Mouse (Mus musculus): ENCODE data around the gene N4bp2l1.

Gene N4bp2l1

GRCm38 (mm10) chr5:150599301-150600294 is 2.6 kb upstream of the N4bp2l1 start:
- in situ Hi-C loops (cut with MboI, MseI) = no loop called here

DNA sequence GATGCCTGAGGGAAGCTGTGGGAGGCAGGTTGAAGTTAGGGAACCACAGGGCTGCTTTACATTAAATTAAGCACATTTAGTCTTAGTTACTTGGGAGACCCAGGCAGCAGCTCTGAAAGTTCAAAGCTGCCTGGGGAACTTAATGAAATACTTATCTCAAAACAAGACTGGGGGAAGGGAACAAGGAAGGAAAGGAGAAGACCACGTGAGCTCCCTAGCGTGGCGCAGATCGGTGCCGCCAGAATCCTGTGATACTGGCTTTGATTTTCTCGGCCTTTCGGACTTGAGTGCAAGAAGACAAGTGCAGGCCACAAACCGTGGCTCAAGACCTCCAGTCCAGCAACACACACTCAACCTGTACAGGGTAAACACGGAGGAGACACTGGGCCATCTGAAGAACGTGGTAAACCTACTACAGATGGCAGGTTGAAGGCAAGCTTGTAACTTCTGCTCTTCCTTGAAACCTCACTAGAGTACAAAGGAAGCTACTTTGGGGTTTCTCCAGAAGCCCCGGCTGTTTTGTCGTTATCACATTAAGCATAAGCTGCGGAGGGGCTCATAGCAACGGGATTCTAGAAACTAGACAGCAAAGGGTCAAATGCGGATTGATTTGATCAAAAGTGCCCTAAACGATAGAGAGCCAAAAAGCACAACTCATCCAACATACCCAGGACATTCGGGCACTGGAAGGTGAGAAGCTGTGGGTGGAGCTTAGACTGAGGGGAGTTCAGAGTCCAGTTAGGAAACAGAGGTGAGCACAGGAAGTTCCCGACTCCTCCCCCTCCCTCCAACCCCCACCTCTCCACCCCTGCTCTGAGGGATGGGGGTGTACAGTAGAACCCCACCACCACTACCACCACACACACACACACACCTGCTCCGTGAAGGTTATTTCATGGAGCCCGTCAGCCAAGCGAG is 1.5 kb upstream of the N4bp2l1 start:
- in situ Hi-C loops (cut with MboI, MseI) = no loop called here

DNA sequence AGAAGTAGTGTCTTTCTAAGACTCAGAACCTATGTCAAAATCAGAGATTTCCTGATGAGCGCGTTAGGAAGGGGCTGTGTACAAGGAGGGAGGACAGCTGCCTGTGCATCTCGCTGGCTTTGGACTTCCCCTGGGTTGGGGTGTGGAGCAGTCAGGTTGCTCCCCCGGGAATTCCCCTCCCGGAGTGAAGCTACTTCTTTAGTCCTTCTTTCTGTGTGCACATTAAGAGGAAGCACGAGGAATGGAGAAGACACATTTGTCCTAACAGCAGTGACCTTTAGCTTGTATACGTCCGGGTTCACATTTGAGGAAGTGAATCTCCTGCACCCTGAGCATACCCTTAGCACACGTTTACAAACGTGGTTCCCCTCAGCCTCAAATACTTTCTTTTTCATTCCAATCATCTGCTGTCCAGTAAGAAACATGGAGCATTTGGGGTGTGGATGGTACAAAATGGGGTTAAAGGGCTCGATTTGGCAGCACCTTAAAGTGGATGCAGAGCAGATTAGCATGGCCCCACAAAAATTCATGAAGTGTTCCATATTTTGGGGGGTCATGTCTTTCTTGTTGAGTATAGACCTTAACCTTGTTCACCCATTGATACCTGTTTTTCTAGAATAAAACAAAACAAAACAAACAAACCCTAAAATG is 1.5 kb downstream of the N4bp2l1 start:
- in situ Hi-C loops (cut with MboI, MseI) = no loop called here

GRCm38 (mm10) chr5:150594649-150595339 is 2.2 kb downstream of the N4bp2l1 start:
- in situ Hi-C loops (cut with MboI, MseI) = loop anchor here (5.0 kb wide), 1 partner anchor 42 kb away; no protein-coding TSS in a partner anchor

DNA sequence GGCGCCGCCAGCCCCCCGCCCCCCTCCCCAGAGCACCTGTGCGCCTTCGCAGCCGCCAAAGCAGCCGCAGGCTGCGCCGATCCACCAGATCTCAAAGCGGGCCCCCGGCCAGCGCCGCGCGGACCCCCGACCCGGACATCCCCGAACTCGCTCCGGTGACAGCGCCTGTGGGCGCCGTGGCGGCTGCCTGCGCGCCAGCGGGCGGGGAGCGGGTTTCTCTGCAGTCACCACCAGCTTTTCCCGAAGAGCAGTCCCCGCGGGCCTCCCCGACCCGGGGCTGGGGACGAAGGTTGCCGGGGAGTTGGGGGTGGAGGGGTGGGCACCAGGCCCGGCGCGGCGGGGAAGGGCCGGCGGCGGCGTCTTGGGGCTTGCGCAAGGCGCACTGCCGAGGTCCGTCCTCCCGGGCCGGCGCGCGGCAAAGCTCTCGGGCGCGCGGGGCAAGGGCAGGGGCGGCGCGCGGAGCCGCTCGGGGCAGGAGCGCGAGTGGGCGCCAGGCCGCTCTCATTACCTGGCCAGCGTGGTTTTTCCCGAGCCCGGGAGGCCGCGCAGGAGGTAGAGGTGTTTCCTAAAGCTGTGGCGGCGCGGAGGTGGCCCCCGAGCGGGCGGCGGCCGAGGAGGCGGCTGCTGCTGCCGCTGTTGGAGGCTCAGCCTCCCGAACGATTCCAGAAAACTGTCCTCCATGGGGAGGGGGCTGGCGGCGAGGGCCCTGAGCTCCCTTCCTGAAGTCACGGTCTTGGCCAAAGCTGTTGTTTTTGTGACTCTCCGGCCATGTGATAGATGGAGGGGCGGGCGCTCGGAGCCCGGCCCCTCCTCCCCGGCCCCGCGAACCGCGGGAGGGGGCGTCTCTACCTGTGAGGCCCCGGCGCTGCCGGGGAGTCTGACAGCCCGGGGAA is 3.0 kb downstream of the N4bp2l1 start:
- in situ Hi-C loops (cut with MboI, MseI) = loop anchor here (5.0 kb wide), 1 partner anchor 42 kb away; no protein-coding TSS in a partner anchor

DNA sequence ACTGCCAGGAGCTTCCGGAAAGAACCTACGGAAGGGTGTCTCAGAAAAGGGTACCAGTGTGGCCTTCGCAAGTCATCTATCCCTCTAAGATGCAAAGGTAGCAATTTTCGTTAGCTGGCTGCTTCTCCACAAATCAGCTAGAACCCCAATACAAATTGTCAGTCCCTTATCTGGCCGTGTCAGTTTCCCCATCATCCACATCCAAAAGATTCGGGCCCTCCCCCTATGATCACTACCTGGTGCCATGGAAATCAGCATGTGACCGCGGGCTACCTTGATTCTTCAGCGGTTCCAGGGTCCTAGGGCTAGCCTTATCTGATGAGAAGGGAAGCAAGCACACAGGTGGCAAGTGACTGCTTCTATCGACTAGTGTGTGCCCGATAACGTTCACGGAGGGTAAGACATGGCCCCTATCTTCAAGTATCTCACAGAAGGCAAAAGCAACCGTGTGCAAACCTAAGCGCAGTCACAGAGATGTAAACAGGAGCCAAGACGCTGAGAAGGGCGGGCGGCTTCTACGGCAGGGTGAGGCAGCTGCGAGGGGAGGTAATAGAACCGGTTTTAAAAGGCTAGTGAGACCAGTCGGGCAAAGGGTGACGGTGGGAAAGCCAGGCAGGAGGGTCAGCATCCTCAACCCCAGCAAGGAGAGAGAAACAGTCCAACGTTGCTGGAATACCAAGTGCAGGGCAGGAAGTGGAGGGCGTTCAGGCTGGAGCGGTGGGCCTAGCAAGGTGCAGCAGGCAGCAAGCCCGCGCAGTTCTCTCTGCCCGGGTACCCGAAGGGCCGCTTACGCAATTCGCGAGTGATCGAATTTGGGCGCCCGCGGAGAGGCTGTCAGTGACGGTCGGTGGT is 3.9 kb downstream of the N4bp2l1 start:
- in situ Hi-C loops (cut with MboI, MseI) = loop anchor here (5.0 kb wide), 1 partner anchor 41 kb away; no protein-coding TSS in a partner anchor

- in situ Hi-C loops (cut with MboI, MseI) = loop anchor here (5.0 kb wide), 1 partner anchor 40 kb away; no protein-coding TSS in a partner anchor
These were observed 4.6 kb downstream of the N4bp2l1 start for GRCm38 (mm10) chr5:150592186-150592903.

DNA sequence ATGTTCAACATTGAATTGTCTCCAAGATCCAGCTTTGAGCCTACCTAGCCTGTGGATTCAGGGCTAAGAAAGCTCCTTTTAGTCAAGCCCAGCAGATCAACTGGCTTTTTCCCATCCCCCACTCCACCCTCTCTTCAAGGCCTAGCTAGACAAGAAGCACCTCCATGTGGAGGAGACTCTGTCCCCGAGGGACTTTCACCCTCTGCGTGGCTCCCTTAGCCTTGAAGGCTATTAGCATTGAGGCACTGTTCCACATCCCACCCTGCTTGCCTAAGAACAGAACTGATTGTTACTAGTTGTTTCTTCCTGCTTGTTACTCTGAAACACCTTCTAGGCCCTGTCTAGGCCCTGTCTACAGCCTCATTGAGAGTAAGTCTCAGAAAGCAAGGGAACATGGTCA is 7.0 kb downstream of the N4bp2l1 start:
- in situ Hi-C loops (cut with MboI, MseI) = loop anchor here (5.0 kb wide), 2 partner anchors 32 to 38 kb away; no protein-coding TSS in a partner anchor

DNA sequence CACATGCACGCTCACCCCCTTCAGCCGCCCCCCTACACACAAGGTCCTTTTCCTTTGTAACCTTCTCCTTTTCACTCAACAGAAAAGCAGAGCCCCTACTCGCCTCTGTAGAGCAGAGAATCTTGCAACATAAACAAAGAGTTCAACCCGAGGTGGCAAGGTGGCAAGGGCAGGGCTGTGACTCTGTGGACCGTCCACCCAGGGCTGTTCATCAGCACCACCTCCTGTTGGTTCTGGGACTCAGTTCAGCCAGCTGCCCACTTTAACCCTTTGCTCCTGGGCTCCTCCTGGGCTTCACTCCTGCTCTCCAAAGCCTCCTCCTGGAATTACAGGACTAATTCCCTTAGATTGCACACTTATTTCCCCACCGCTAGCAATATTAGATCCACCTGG is 12.7 kb downstream of the N4bp2l1 start:
- in situ Hi-C loops (cut with MboI, MseI) = no loop called here

- in situ Hi-C loops (cut with MboI, MseI) = no loop called here
These were observed 13.2 kb downstream of the N4bp2l1 start for GRCm38 (mm10) chr5:150583622-150584336.

DNA sequence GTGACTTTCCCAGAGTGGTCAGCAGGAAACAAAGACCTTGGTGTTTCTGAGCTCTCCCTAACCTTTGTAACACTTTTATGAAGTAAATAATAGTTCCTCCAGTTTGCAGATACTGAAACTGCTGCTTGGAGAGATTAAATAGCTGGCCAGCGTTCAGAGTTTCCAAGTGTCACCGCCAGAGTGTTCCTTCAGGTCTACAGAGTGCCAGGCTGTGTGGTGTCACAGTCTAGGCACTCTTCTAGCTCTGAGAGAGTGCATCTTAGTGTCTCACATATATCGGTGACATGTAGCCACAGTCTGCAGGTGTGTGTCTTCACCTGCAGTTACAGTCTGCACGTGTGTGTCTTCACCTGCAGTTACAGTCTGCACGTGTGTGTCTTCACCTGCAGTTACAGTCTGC is 13.8 kb downstream of the N4bp2l1 start:
- in situ Hi-C loops (cut with MboI, MseI) = no loop called here

DNA sequence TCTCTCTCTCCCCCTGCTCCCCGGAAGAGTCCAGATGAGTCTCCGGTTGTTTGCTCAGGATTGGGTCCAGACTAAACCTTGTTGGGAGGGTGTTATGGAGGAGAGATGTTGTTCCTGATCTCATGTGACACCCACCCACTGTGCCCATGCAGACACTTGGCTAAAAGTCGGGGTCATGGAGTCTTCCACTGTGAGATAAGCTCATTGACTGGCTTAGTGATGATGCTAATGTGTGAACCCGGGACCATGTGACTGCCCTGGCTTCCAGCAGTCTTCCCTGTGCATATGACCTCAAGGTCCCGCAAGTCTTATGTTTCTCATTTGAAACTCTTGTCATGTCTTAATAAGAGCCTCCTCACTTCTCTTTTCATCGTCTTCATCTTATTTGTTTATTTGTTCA is 15.8 kb downstream of the N4bp2l1 start:
- in situ Hi-C loops (cut with MboI, MseI) = no loop called here

DNA sequence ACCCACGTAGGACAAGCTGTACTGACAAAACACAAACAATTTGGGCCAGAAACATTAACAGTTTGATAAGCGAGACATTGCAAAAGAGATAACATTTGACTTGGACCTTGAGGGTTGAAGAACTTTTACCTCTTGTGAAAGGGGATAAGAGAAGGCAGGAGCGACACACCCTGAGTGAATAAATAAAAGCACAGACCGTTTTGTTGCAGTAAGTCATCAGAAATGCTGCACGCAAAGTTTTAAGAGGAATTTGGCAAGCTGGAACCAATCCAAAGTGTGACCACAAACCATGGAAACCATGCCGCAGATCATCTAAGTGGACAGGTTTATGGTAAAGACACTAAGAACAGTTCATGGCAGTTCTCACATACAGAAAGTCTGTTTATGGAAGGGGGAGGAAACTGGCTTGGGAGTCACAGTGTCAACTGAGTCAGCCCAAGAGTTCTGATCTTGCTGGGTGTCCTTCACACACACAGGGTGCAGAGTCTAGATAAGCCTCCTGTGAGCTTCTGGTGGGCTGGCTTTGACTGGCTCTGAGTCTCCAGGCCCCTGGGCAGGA is 18.3 kb downstream of the N4bp2l1 start:
- in situ Hi-C loops (cut with MboI, MseI) = no loop called here

GRCm38 (mm10) chr5:150576832-150577231 is 20.2 kb downstream of the N4bp2l1 start:
- in situ Hi-C loops (cut with MboI, MseI) = no loop called here

DNA sequence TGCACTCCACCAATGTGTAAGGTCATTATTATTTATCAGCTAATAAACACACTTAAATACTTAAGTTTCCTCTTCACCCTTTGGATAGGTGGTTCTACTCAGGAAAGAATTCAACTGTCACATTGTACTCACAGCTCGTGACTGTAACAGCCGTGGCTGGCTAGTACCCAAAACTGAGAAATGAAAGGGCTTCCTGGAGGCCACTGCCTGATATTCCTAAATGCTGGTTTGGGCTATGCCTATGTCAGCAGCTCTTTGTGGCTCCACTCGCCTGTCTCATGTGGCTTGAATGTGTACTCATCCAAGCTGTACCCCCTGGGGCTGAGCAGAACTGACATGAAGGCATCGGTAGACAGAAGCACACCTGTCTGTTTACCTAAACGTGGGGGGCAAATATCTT is 22.1 kb downstream of the N4bp2l1 start:
- in situ Hi-C loops (cut with MboI, MseI) = no loop called here

DNA sequence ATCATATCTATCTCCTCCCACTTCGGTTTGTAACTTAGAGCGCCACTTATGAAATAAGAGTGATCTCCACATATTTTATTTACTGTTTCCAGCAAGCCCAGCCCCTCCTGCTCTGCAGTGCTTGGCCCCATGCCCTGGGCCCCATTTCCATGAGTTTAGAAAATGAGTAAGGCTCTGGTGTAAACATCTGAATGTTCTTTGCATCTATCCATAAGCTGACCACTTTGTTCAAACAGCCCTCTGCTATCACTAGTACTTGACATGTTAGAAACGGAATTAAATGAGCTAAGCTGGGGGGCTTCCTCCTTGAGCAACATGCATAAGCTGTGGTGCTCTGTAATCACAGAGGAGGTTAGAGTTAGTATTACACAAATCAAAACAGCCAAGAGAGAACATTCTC is 22.6 kb downstream of the N4bp2l1 start:
- in situ Hi-C loops (cut with MboI, MseI) = no loop called here

Measured in regulatory T cell (primary cell).